ENCODE assay signal across 13 mouse cellular contexts in the genomic region with DNA sequence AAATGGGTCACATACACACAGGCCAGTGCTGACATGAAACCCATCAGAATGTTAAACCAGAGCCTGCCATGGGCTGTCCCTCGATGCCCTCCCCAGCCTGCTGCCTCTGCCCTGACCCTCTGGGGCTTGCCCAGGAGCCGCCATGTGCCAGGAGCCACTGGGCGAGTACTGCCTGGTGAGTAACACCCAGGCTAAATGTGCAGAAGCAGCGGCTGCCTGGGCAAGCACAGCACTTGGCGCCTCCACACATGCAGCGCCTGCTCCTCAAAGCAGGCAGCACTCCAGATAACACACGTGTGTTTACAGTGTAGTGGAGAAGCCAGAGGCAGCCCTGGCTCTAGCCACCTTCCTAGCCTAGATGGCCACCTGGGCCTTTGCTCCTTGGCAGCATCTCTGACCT. TPM values are rescaled to one million over a fixed set of nuclear protein-coding genes. Genes with fewer than 3 reads are reported as not detected.
DNase-seq lines count a peak whose midpoint lies in the region; ATAC-seq and TF ChIP-seq lines count a peak whose summit lies in the region.
"Had no signal": no experiment of that assay in that cellular context is flagged by ENCODE, and none has a peak within 500 bp of the region (broad histone marks: within the 10 kb centered on the region; RNA-seq: fewer than 3 reads in every experiment).

No protein-coding gene starts in this region.

- H3K36me3 ChIP-seq in hindbrain, embryonic 10.5 days: peaks cover 81% of the 10 kb centered on the region

- H3K27me3 ChIP-seq in cerebellum, adult 2 months (ENCODE audit: control insufficient read depth, insufficient read depth, low read length): no peaks in the 10 kb centered on the region
- no peaks in the 10 kb centered on the region for H3K27me3 ChIP-seq in hindbrain, embryonic 10.5 days (ENCODE audit: insufficient read depth, poor library complexity, severe bottlenecking)
- H3K27me3 ChIP-seq: hindbrain, embryonic 12.5 days had no signal

- H3K4me3 ChIP-seq in cerebellum, adult 2 months (replicated peaks; ENCODE audit: insufficient read depth, low read depth, low read length): no peak overlapping the region
- H3K4me3 ChIP-seq in gastrocnemius, adult 2 months: no peak overlapping the region
- H3K4me3 ChIP-seq in hindbrain, embryonic 10.5 days: no peak overlapping the region
- H3K4me3 ChIP-seq: hindbrain, embryonic 12.5 days had no signal

- no peak for TF ChIP-seq POLR2A in cerebellum, adult 2 months (IDR thresholded peaks at IDR 0.05; ENCODE audit: borderline replicate concordance, insufficient read depth, low read length)

- TF ChIP-seq CTCF in cerebellum, adult 2 months (IDR thresholded peaks at IDR 0.05; ENCODE audit: borderline replicate concordance, insufficient read depth, low read depth, low read length): no peak
- TF ChIP-seq CTCF in gastrocnemius, adult 2 months (IDR thresholded peaks at IDR 0.05): no peak

- ATAC-seq in monocyte, adult 5-6 weeks (replicated peaks; ENCODE audit: insufficient number of reproducible peaks, low FRiP score, low TSS enrichment, poor library complexity, severe bottlenecking): no peak
- ATAC-seq: midbrain, embryonic 16.5 days had no signal

- DNase-seq in cerebellum, adult 2 months: peak; percentile 47 to 63
- DNase-seq in cerebellum, postnatal 10 days: no peak
- peak; percentile 41 to 65 for DNase-seq in left cerebral cortex, postnatal 14 days (ENCODE audit: low spot score in 2 of 2)
- no peak for DNase-seq in left cerebral cortex, adult 9 months (ENCODE audit: low spot score in 2 of 2)
- peak; percentile 90 for DNase-seq in gastrocnemius, adult 2 months
- DNase-seq in heart, postnatal 10 days: peak; percentile 66 to 69
- DNase-seq in hindbrain, embryonic 10.5 days (ENCODE audit: low spot score): no peak
- DNase-seq: cerebellum, adult 8-10 months; kidney, adult 8-10 months; layer of hippocampus, postnatal 36 days had no signal

- 17% methylated on average over 7 of the region's 7 CpGs for WGBS in cerebellum, adult 2 months
- WGBS in hindbrain, embryonic 10.5 days: 93% methylated on average over 7 of the region's 7 CpGs

- no peaks in the 10 kb centered on the region for H3K9me3 ChIP-seq in hindbrain, embryonic 10.5 days
- H3K9me3 ChIP-seq: hindbrain, embryonic 12.5 days had no signal

- H3K4me1 ChIP-seq in cerebellum, adult 2 months (ENCODE audit: control insufficient read depth, insufficient read depth, low read length): peaks cover 64% of the 10 kb centered on the region
- peaks cover 55% of the 10 kb centered on the region for H3K4me1 ChIP-seq in hindbrain, embryonic 10.5 days (replicated peaks)

- H3K27ac ChIP-seq in cerebellum, adult 2 months (ENCODE audit: insufficient read depth, low read length): peak overlapping the region; percentile 2; the same call in 1 of the 2 replicates
- peak overlapping the region; percentile 82 for H3K27ac ChIP-seq in gastrocnemius, adult 2 months
- no peak overlapping the region for H3K27ac ChIP-seq in hindbrain, embryonic 10.5 days
- H3K27ac ChIP-seq: hindbrain, embryonic 12.5 days had no signal

- intact Hi-C loops in left cerebral cortex, postnatal 14 days (cut with DNase I): no loop called here
- intact Hi-C loops in gastrocnemius, adult 2 months (cut with DNase I): no loop called here
- intact Hi-C loops in heart, postnatal 10 days (cut with DNase I): loop anchor here (5.0 kb wide), 1 partner anchor 41 kb away; no protein-coding TSS in a partner anchor

RNA-seq across cellular contexts. Expression of a gene that starts 8.2 kb away (rescaled TPM):
- polyA plus RNA-seq in cerebellum, adult 2 months (2012; rRNA removed): 257 and 288 TPM in 2 replicates
- 100 to 1,000 TPM; 184 to 221 TPM for total RNA-seq in left cerebral cortex, postnatal 14 days (2021)
- total RNA-seq in gastrocnemius, adult 2 months (2021): 100 to 1,000 TPM in 1 of 2 experiments, 10 to 100 TPM in 1; 85.5 to 125 TPM
- 10 to 100 TPM; 36.2 to 39.6 TPM for total RNA-seq in heart, postnatal 10 days (2021)
- 6.4 and 6.9 TPM in 2 replicates for polyA plus RNA-seq in hindbrain, embryonic 10.5 days (2016; fragmentation: Nextera tagmentation; extraction: Ambion mirVana)
- 0.32 to 1.2 TPM (median 1.1 TPM) in 3 replicates for total RNA-seq in monocyte, adult 5-6 weeks (2017)

Comparison
In these comparisons a context has a peak if more than half of its experiments do, and no peak if none do; other contexts are left out.
1. DNase-seq: peak in cerebellum, adult 2 months (2 of 2), left cerebral cortex, postnatal 14 days (2 of 2), gastrocnemius, adult 2 months (single experiment) and heart, postnatal 10 days (2 of 2); none in cerebellum, postnatal 10 days (0 of 2), left cerebral cortex, adult 9 months (0 of 2) and hindbrain, embryonic 10.5 days (single experiment).
2. RNA of a gene that starts 8.2 kb away (total RNA-seq): 184 to 221 TPM in left cerebral cortex, postnatal 14 days, 85.5 to 125 TPM in gastrocnemius, adult 2 months and 36.2 to 39.6 TPM in heart, postnatal 10 days; 0.32 to 1.2 TPM in monocyte, adult 5-6 weeks; every median in the first group is over 10 times any median in the second.